Mouse (Mus musculus) lung, postnatal 0 days (tissue): ENCODE results near the gene Syt14. TPM values are rescaled to one million over a fixed set of nuclear protein-coding genes. Genes with fewer than 3 reads are reported as not detected.
A peak's percentile ranks its signal among the peaks of the same experiment; 100 is the strongest.

ENCODE experiments used
- ATAC-seq: fragments of 200-750 bp; cut with Nextera tagmentation; 2 replicates; pipeline ENCODE4 v1.8.0; 2017; ENCODE audit warnings: moderate library complexity
- DNase-seq: peaks from one replicate; pipeline ENCODE4 v3.0.0-alpha.2; 2016; ENCODE audit warnings: low spot score
- H3K27ac ChIP-seq: fragments of 300-500 bp; sonication (generic); 2 replicates; pipeline ENCODE4 v1.5.1; 2014; ENCODE audit warnings: antibody characterized with exemption, mild to moderate bottlenecking, low read length, mixed read lengths
- H3K27me3 ChIP-seq: fragments of 300-500 bp; sonication (generic); replicated peaks from 2 replicates; pipeline ENCODE4 v1.6.1; 2014; ENCODE audit warnings: low read length, mixed read lengths; ENCODE audit not compliant: insufficient read depth
- H3K36me3 ChIP-seq: fragments of 300-500 bp; sonication (generic); 2 replicates; pipeline ENCODE4 v1.6.1; 2014; ENCODE audit warnings: low read length, mixed read lengths; ENCODE audit not compliant: insufficient read depth
- H3K4me1 ChIP-seq: fragments of 300-500 bp; sonication (generic); 2 replicates; pipeline ENCODE4 v1.6.1; 2014; ENCODE audit warnings: antibody characterized with exemption, low read depth, low read length, mixed read lengths; ENCODE audit not compliant: insufficient read depth
- H3K4me2 ChIP-seq: fragments of 300-500 bp; sonication (generic); replicated peaks from 2 replicates; pipeline ENCODE4 v1.6.1; 2014; ENCODE audit warnings: low read depth, mild to moderate bottlenecking, low read length, moderate library complexity, mixed read lengths
- H3K4me3 ChIP-seq: fragments of 300-500 bp; sonication (generic); 2 replicates; pipeline ENCODE4 v1.5.1; 2014; ENCODE audit warnings: low read depth, low read length
- H3K9ac ChIP-seq: fragments of 300-500 bp; sonication (generic); replicated peaks from 2 replicates; pipeline ENCODE4 v1.6.1; 2014; ENCODE audit warnings: low read depth, mild to moderate bottlenecking
- H3K9me3 ChIP-seq: fragments of 300-500 bp; sonication (generic); 2 replicates; pipeline ENCODE4 v1.6.1; 2016; ENCODE audit warnings: low read length, mixed read lengths
- CTCF ChIP-seq: IDR thresholded peaks from 2 replicates; pipeline ENCODE4 v1.5.1; 2016; ENCODE audit warnings: antibody characterized with exemption, mild to moderate bottlenecking
- EP300 ChIP-seq: IDR thresholded peaks from 2 replicates; pipeline ENCODE4 v1.6.1; 2016; ENCODE audit warnings: antibody characterized with exemption, mild to moderate bottlenecking, control low read depth
- WGBS: fragments of 180-500 bp; shearing (Covaris S2); extraction: QIAGEN DNeasy Blood & Tissue Kit; methylation state at CpG from one replicate; pipeline ENCODE4 v1.1.7; 2014; 5-methylcytosine and 5-hydroxymethylcytosine counted together
- polyA plus RNA-seq: library from polyadenylated mRNA; unstranded; fragments of >200 nt; fragmentation: Nextera tagmentation; extraction: Ambion mirVana; gene quantifications from 2 replicates; pipeline ENCODE4 v1.2.1, GENCODE M21; 2015

Syt14 gene
- polyA plus RNA-seq, 1 experiment from 2014 or later, result 0.18 TPM

- WGBS, result 74% methylated on average over 5 of the region's 5 CpGs
- Histone ChIP-seq H3K4me1 (no peaks in the 10 kb centered on the region), H3K27me3 (no peaks in the 10 kb centered on the region), H3K9me3 (no peaks in the 10 kb centered on the region), H3K9ac (no peak overlapping the region), H3K27ac (no peak overlapping the region), H3K4me2 (no peak overlapping the region), H3K4me3 (no peak overlapping the region), H3K36me3 (no peaks in the 10 kb centered on the region)
- ATAC-seq (no peak), DNase-seq (no peak)
- TF ChIP-seq CTCF (no peak), EP300 (no peak)
Observed at GRCm38 (mm10) chr1:193059596-193059995, 24.0 kb upstream of the Syt14 start.

GRCm38 (mm10) chr1:193054401-193054800 lies 18.8 kb upstream of the Syt14 start:
- no peak overlapping the region for H3K4me3 ChIP-seq
- no peaks in the 10 kb centered on the region for H3K9me3 ChIP-seq
- ATAC-seq, result no peak
- no peak overlapping the region for H3K27ac ChIP-seq
- no peaks in the 10 kb centered on the region for H3K27me3 ChIP-seq
- H3K9ac ChIP-seq, result no peak overlapping the region
- no peaks in the 10 kb centered on the region for H3K4me1 ChIP-seq
- no peak for DNase-seq
- H3K36me3 ChIP-seq, result no peaks in the 10 kb centered on the region
- no peak for TF ChIP-seq CTCF
- no peak for TF ChIP-seq EP300
- H3K4me2 ChIP-seq, result no peak overlapping the region
- 60% methylated on average over 5 of the region's 5 CpGs for WGBS

- Histone ChIP-seq H3K4me3 (no peak overlapping the region), H3K4me2 (no peak overlapping the region), H3K27ac (no peak overlapping the region), H3K36me3 (no peaks in the 10 kb centered on the region), H3K9ac (no peak overlapping the region), H3K9me3 (no peaks in the 10 kb centered on the region), H3K27me3 (no peaks in the 10 kb centered on the region), H3K4me1 (no peaks in the 10 kb centered on the region)
- DNase-seq (no peak), ATAC-seq (no peak)
- 61% methylated on average over 5 of the region's 5 CpGs for WGBS
- TF ChIP-seq EP300, result no peak
- no peak for TF ChIP-seq CTCF
Observed at GRCm38 (mm10) chr1:193053065-193053464, 17.5 kb upstream of the Syt14 start.

GRCm38 (mm10) chr1:193047616-193048015 lies 12.0 kb upstream of the Syt14 start:
- Histone ChIP-seq H3K4me3 (no peak overlapping the region), H3K4me1 (no peaks in the 10 kb centered on the region), H3K36me3 (no peaks in the 10 kb centered on the region), H3K27ac (no peak overlapping the region), H3K27me3 (no peaks in the 10 kb centered on the region), H3K9me3 (no peaks in the 10 kb centered on the region), H3K4me2 (no peak overlapping the region), H3K9ac (no peak overlapping the region)
- ATAC-seq (no peak), DNase-seq (no peak)
- TF ChIP-seq EP300 (no peak), CTCF (no peak)
- 90% methylated on average over 4 of the region's 4 CpGs for WGBS

GRCm38 (mm10) chr1:193042760-193043295 lies 7.3 kb upstream of the Syt14 start:
- H3K27ac ChIP-seq, result no peak overlapping the region
- no peaks in the 10 kb centered on the region for H3K27me3 ChIP-seq
- H3K36me3 ChIP-seq, result no peaks in the 10 kb centered on the region
- H3K4me3 ChIP-seq, result no peak overlapping the region
- TF ChIP-seq CTCF (no peak), EP300 (no peak)
- H3K9me3 ChIP-seq, result no peaks in the 10 kb centered on the region
- no peak for ATAC-seq
- DNase-seq, result no peak
- H3K4me1 ChIP-seq, result no peaks in the 10 kb centered on the region
- 64% methylated on average over 3 of the region's 3 CpGs for WGBS
- H3K9ac ChIP-seq, result no peak overlapping the region
- H3K4me2 ChIP-seq, result no peak overlapping the region

- peaks cover 12% of the 10 kb centered on the region; the same call in 1 of the 2 replicates for H3K27me3 ChIP-seq
- peak; percentile 5; the same call in 1 of the 2 replicates for ATAC-seq
- no peak overlapping the region for H3K9ac ChIP-seq
- 2% methylated on average over 19 of the region's 19 CpGs for WGBS
- no peak overlapping the region for H3K27ac ChIP-seq
- H3K4me1 ChIP-seq, result peaks cover 2% of the 10 kb centered on the region; the same call in 1 of the 2 replicates
- H3K4me2 ChIP-seq, result peak overlapping the region; percentile 72
- DNase-seq, result no peak
- H3K36me3 ChIP-seq, result no peaks in the 10 kb centered on the region
- peak overlapping the region; percentile 33; the same call in 1 of the 2 replicates for H3K4me3 ChIP-seq
- TF ChIP-seq CTCF (no peak), EP300 (no peak)
- no peaks in the 10 kb centered on the region for H3K9me3 ChIP-seq
Observed at GRCm38 (mm10) chr1:193034951-193035370, 614 bp downstream of the Syt14 start.

GRCm38 (mm10) chr1:193024311-193024710 lies 11.3 kb downstream of the Syt14 start:
- Histone ChIP-seq H3K27ac (no peak overlapping the region), H3K4me2 (no peak overlapping the region), H3K4me3 (no peak overlapping the region), H3K9ac (no peak overlapping the region), H3K4me1 (no peaks in the 10 kb centered on the region), H3K9me3 (no peaks in the 10 kb centered on the region), H3K36me3 (no peaks in the 10 kb centered on the region), H3K27me3 (no peaks in the 10 kb centered on the region)
- 50% methylated on average over 1 of the region's 1 CpGs for WGBS
- ATAC-seq (no peak), DNase-seq (no peak)
- TF ChIP-seq CTCF, result no peak
- TF ChIP-seq EP300, result no peak
